Mouse (Mus musculus): ENCODE measurements at regions not wholly inside any gene's neighbourhood (a gene's known extent, or its start where the extent isn't known, plus 50 kb on each side); places are given as distances from the start of the nearest gene placed in this dataset.
A peak's percentile ranks its signal among the peaks of the same experiment; 100 is the strongest.
"Not testable (repeated sequence)": the region's sequence is repeated elsewhere in the genome, so short reads cannot be mapped to it uniquely, and the experiment has no call there.

DNA sequence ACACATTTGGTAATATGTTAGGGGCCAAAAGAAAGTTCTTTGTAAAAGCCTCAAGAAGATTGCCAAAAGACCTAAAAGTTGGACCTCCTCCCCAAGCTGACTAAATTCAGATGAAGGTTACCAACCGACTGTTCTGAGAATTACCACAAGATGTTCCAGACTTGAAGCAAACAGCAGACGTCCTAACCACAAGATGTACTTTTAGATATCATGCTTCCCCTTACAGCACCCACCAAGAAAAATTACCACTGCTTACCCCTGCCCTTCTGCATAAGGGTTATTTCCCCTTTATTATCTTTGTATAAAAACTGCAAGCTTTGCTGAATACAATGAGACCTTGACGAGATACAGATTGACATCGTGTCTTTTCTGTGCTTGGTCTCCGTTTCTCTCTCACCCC, 121.6 kb upstream of the Cst10 start:
- no peak for DNase-seq

DNA sequence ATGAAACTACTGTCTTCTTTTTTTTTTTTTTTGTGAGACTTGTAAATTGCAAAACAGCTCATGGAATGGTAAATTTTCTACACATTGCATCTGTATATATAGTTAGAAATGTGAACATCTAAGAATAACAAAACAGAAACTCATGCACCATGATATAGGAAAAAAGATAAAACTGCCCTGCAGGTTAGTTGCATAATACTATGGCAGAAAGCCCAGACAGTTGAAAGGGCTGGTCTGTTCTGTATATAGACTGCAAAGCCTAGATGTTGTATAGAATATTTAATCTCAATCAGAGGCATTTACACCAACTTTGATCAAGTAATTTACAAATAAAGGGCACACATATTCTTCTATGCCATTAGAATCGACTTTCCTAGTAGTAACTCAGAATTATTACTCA, 120.7 kb upstream of the Cst10 start:
- no peak for DNase-seq

DNA sequence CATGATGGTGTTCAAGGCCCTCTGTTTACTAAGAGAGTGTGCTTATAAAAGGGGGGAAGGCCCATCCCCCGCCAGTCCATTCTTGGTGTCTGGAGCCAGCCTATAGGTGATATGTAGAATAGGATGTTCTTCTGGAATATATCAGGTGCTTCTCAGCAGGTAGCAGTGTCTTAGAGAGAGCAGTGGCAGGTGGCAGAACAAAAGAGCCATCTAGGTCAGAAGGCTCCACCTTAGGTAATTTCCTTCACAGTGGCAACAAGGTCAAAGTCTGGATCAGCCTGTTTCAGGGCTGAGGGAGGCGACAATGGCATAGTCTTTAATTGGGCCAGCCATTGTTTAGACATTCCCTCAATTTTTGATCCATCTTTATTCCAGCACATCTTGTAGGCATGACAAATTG, 107.9 kb upstream of the Cst10 start:
- not testable (repeated sequence) for DNase-seq

DNA sequence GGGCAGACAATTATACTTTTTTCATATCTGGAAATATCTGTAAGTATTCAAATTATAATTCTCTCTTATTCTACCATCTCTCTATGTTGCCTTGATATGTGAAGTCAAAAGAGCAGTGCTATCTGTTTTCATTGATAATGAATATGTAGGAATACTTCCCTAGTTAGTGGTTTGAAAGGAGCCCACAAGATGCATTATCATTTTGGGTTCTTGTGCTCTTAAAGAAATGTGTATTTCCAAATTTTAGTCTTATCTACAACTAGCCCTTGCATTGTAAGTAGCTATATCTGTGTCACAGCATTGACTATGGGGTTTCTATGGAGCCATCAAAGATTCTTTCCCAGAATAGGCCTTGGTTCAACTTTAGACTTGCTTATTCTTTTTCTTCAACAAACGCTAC, 99.3 kb upstream of the Cst10 start:
- DNase-seq: no peak

DNA sequence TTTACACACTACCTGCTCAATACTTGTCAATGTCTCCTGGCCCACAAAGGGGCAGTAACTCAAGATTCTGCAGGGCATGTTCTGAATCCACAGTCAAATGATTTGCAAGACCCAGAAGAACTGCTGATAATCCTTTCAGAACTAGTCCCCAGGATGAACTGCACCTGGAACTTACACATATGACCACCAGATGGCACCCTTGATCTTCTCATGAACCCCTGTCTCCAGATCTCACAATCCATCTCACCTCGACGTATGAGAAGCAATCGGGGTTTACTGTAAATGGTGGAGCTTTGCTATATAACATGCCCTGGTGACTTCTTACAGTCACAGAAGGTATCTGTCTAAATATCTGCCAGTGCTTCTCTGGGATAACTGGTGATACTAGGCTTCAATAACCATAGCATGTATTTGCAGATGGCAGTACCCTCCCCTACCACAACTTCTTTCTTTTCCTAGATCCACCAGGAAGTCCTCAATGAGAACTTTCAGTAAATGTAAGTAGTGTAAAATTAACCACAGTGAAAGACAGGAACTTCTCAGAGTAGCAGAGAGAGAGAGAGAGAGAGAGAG, 54.5 kb upstream of the Cst10 start:
- peak; percentile 64 to 73 for DNase-seq

Data from cerebellum, postnatal 10 days (tissue).